In genomic region chr10:118052477-118052876, GRCm38 (mm10) we compare ENCODE assay signal across 16 mouse cellular contexts.
DNase-seq lines count a peak whose midpoint lies in the region; ATAC-seq lines count a peak whose summit lies in the region.
"Had no signal": no experiment of that assay in that cellular context is flagged by ENCODE, and none has a peak within 500 bp of the region (broad histone marks: within the 10 kb centered on the region; RNA-seq: fewer than 3 reads in every experiment).

No protein-coding gene starts in this region.

- ATAC-seq in granulocyte monocyte progenitor cell, adult 5-6 weeks (replicated peaks; ENCODE audit: poor library complexity, severe bottlenecking), result peak; percentile 35
- peak; percentile 21 for ATAC-seq in megakaryocyte progenitor cell, adult 5-6 weeks (replicated peaks; ENCODE audit: poor library complexity)
- ATAC-seq: hindbrain, postnatal 0 days; midbrain, embryonic 15.5 days had no signal

- DNase-seq in ES-CJ7 (ENCODE audit: low read depth, low spot score), result peak; percentile 51
- peak; percentile 71 for DNase-seq in MEL-GATA-1-ER (ENCODE audit: extremely low read depth, low read depth)
- DNase-seq in cerebellum, adult 9-10 months, result no peak
- no peak for DNase-seq in lung, adult 18-20 months
- DNase-seq in adrenal gland, adult (ENCODE audit: inconsistent age in 2 of 2, low spot score in 1 of 2), result no peak
- DNase-seq: cerebellum, adult 11 months; cerebellum, postnatal 25 days; gastrocnemius, postnatal 10 days; kidney, adult 11 months; lung, embryonic 14.5 days; right cerebral cortex, postnatal 14 days; thymus, postnatal 25 days had no signal

Comparison
In these comparisons a context has a peak if more than half of its experiments do, and no peak if none do; other contexts are left out.
1. DNase-seq: peak in ES-CJ7 (single experiment) and MEL-GATA-1-ER (single experiment); none in cerebellum, adult 9-10 months (single experiment), lung, adult 18-20 months (0 of 2) and adrenal gland, adult (0 of 2).